Mouse (Mus musculus): ENCODE results near the gene Klhl35. TPM values are rescaled to one million over a fixed set of nuclear protein-coding genes. Genes with fewer than 3 reads are reported as not detected.

The Klhl35 gene
- polyA plus RNA-seq (2014; fragmentation: Nextera tagmentation; extraction: Ambion mirVana) = 0.77 and 1.0 TPM in 2 replicates

- H3K27ac ChIP-seq (ENCODE audit: low read depth, low read length) = 0 out of 2 replicates have a peak within 1 kb of the TSS, but pooled peaks have one; percentile 16
- H3K27me3 ChIP-seq (ENCODE audit: control insufficient read depth, insufficient read depth, low read length) = no peaks in the 10 kb centered on the region
- H3K36me3 ChIP-seq (ENCODE audit: control insufficient read depth, insufficient read depth, low read length) = no peaks in the 10 kb centered on the region
- no peak within 1 kb of the TSS for H3K4me3 ChIP-seq (ENCODE audit: low read depth, low read length)
- H3K4me1 ChIP-seq (ENCODE audit: control insufficient read depth, insufficient read depth, low read length) = peaks cover 33% of the 10 kb centered on the region
- no peaks in the 10 kb centered on the region for H3K9me3 ChIP-seq (replicated peaks; ENCODE audit: control insufficient read depth, low read length)
- WGBS (ENCODE audit: insufficient replicate concordance) = 25% methylated on average over 8 of the region's 8 CpGs
- ATAC-seq (replicated peaks; ENCODE audit: insufficient number of reproducible peaks, low FRiP score, low TSS enrichment) = no peak
- H3K4me2 ChIP-seq = peak within 1 kb of the TSS; percentile 42
- H3K9ac ChIP-seq (ENCODE audit: low read depth, low read length) = no peak within 1 kb of the TSS
Observed at GRCm38 (mm10) chr7:99465811-99466210, at the start of gene Klhl35. TSS of gene Klhl35 (plus strand) at chr7:99466004.

GRCm38 (mm10) chr7:99419311-99419710 is 46.5 kb upstream of the Klhl35 start:
- ATAC-seq (replicated peaks; ENCODE audit: insufficient number of reproducible peaks, low FRiP score, low TSS enrichment) = no peak
- Histone ChIP-seq H3K27me3 (ENCODE audit: control insufficient read depth, insufficient read depth, low read length) (no peaks in the 10 kb centered on the region), H3K4me3 (ENCODE audit: low read depth, low read length) (no peak overlapping the region), H3K4me2 (no peak overlapping the region), H3K9ac (ENCODE audit: low read depth, low read length) (no peak overlapping the region), H3K27ac (ENCODE audit: low read depth, low read length) (no peak overlapping the region), H3K9me3 (replicated peaks; ENCODE audit: control insufficient read depth, low read length) (no peaks in the 10 kb centered on the region), H3K36me3 (ENCODE audit: control insufficient read depth, insufficient read depth, low read length) (no peaks in the 10 kb centered on the region), H3K4me1 (ENCODE audit: control insufficient read depth, insufficient read depth, low read length) (peaks cover 4% of the 10 kb centered on the region; the same call in 1 of the 2 replicates)
- 74% methylated on average over 3 of the region's 3 CpGs for WGBS (ENCODE audit: insufficient replicate concordance)

- H3K9ac ChIP-seq (ENCODE audit: low read depth, low read length) = no peak overlapping the region
- no peaks in the 10 kb centered on the region for H3K36me3 ChIP-seq (ENCODE audit: control insufficient read depth, insufficient read depth, low read length)
- no peak overlapping the region for H3K27ac ChIP-seq (ENCODE audit: low read depth, low read length)
Observed at GRCm38 (mm10) chr7:99421006-99421405, 44.8 kb upstream of the Klhl35 start.

GRCm38 (mm10) chr7:99424538-99425155 is 41.2 kb upstream of the Klhl35 start:
- H3K9ac ChIP-seq (ENCODE audit: low read depth, low read length) = 0 out of 2 replicates have a peak overlapping the region, but pooled peaks have one; percentile 22
- no peaks in the 10 kb centered on the region for H3K27me3 ChIP-seq (ENCODE audit: control insufficient read depth, insufficient read depth, low read length)
- peaks cover 16% of the 10 kb centered on the region for H3K4me1 ChIP-seq (ENCODE audit: control insufficient read depth, insufficient read depth, low read length)
- H3K4me3 ChIP-seq (ENCODE audit: low read depth, low read length) = no peak overlapping the region
- H3K4me2 ChIP-seq = no peak overlapping the region
- no peaks in the 10 kb centered on the region for H3K9me3 ChIP-seq (replicated peaks; ENCODE audit: control insufficient read depth, low read length)
- no peaks in the 10 kb centered on the region for H3K36me3 ChIP-seq (ENCODE audit: control insufficient read depth, insufficient read depth, low read length)
- WGBS (ENCODE audit: insufficient replicate concordance) = 24% methylated on average over 7 of the region's 8 CpGs
- H3K27ac ChIP-seq (ENCODE audit: low read depth, low read length) = peak overlapping the region; percentile 46; the same call in 1 of the 2 replicates
- no peak for ATAC-seq (replicated peaks; ENCODE audit: insufficient number of reproducible peaks, low FRiP score, low TSS enrichment)

More at GRCm38 (mm10) chr7:99421006-99421405, 44.8 kb upstream of the Klhl35 start:
- Histone ChIP-seq H3K4me2 (no peak overlapping the region), H3K27me3 (ENCODE audit: control insufficient read depth, insufficient read depth, low read length) (no peaks in the 10 kb centered on the region), H3K4me3 (ENCODE audit: low read depth, low read length) (no peak overlapping the region), H3K9me3 (replicated peaks; ENCODE audit: control insufficient read depth, low read length) (no peaks in the 10 kb centered on the region), H3K4me1 (ENCODE audit: control insufficient read depth, insufficient read depth, low read length) (peaks cover 12% of the 10 kb centered on the region)
- no peak for ATAC-seq (replicated peaks; ENCODE audit: insufficient number of reproducible peaks, low FRiP score, low TSS enrichment)
- 78% methylated on average over 6 of the region's 6 CpGs for WGBS (ENCODE audit: insufficient replicate concordance)

- peaks cover 19% of the 10 kb centered on the region for H3K4me1 ChIP-seq (ENCODE audit: control insufficient read depth, insufficient read depth, low read length)
- H3K36me3 ChIP-seq (ENCODE audit: control insufficient read depth, insufficient read depth, low read length) = no peaks in the 10 kb centered on the region
- no peak overlapping the region for H3K27ac ChIP-seq (ENCODE audit: low read depth, low read length)
- no peak overlapping the region for H3K4me2 ChIP-seq
- no peaks in the 10 kb centered on the region for H3K9me3 ChIP-seq (replicated peaks; ENCODE audit: control insufficient read depth, low read length)
- H3K27me3 ChIP-seq (ENCODE audit: control insufficient read depth, insufficient read depth, low read length) = no peaks in the 10 kb centered on the region
- H3K9ac ChIP-seq (ENCODE audit: low read depth, low read length) = no peak overlapping the region
- no peak for ATAC-seq (replicated peaks; ENCODE audit: insufficient number of reproducible peaks, low FRiP score, low TSS enrichment)
- H3K4me3 ChIP-seq (ENCODE audit: low read depth, low read length) = no peak overlapping the region
- 81% methylated on average over 4 of the region's 4 CpGs for WGBS (ENCODE audit: insufficient replicate concordance)
Observed at GRCm38 (mm10) chr7:99425706-99426105, 40.1 kb upstream of the Klhl35 start.

- Histone ChIP-seq H3K4me2 (no peak overlapping the region), H3K9ac (ENCODE audit: low read depth, low read length) (no peak overlapping the region), H3K27me3 (ENCODE audit: control insufficient read depth, insufficient read depth, low read length) (no peaks in the 10 kb centered on the region), H3K4me3 (ENCODE audit: low read depth, low read length) (no peak overlapping the region), H3K9me3 (replicated peaks; ENCODE audit: control insufficient read depth, low read length) (no peaks in the 10 kb centered on the region), H3K4me1 (ENCODE audit: control insufficient read depth, insufficient read depth, low read length) (peaks cover 19% of the 10 kb centered on the region), H3K36me3 (ENCODE audit: control insufficient read depth, insufficient read depth, low read length) (no peaks in the 10 kb centered on the region), H3K27ac (ENCODE audit: low read depth, low read length) (no peak overlapping the region)
- no peak for ATAC-seq (replicated peaks; ENCODE audit: insufficient number of reproducible peaks, low FRiP score, low TSS enrichment)
- 77% methylated on average over 10 of the region's 10 CpGs for WGBS (ENCODE audit: insufficient replicate concordance)
Observed at GRCm38 (mm10) chr7:99427031-99427430, 38.8 kb upstream of the Klhl35 start.

GRCm38 (mm10) chr7:99427987-99428386 is 37.8 kb upstream of the Klhl35 start:
- Histone ChIP-seq H3K36me3 (ENCODE audit: control insufficient read depth, insufficient read depth, low read length) (no peaks in the 10 kb centered on the region), H3K4me2 (no peak overlapping the region), H3K9me3 (replicated peaks; ENCODE audit: control insufficient read depth, low read length) (no peaks in the 10 kb centered on the region), H3K27ac (ENCODE audit: low read depth, low read length) (no peak overlapping the region), H3K27me3 (ENCODE audit: control insufficient read depth, insufficient read depth, low read length) (no peaks in the 10 kb centered on the region), H3K4me1 (ENCODE audit: control insufficient read depth, insufficient read depth, low read length) (peaks cover 28% of the 10 kb centered on the region), H3K4me3 (ENCODE audit: low read depth, low read length) (no peak overlapping the region), H3K9ac (ENCODE audit: low read depth, low read length) (no peak overlapping the region)
- WGBS (ENCODE audit: insufficient replicate concordance) = 86% methylated on average over 3 of the region's 3 CpGs
- no peak for ATAC-seq (replicated peaks; ENCODE audit: insufficient number of reproducible peaks, low FRiP score, low TSS enrichment)

- no peak for ATAC-seq (replicated peaks; ENCODE audit: insufficient number of reproducible peaks, low FRiP score, low TSS enrichment)
- Histone ChIP-seq H3K27ac (ENCODE audit: low read depth, low read length) (no peak overlapping the region), H3K4me3 (ENCODE audit: low read depth, low read length) (no peak overlapping the region), H3K9ac (ENCODE audit: low read depth, low read length) (no peak overlapping the region), H3K9me3 (replicated peaks; ENCODE audit: control insufficient read depth, low read length) (no peaks in the 10 kb centered on the region), H3K4me1 (ENCODE audit: control insufficient read depth, insufficient read depth, low read length) (peaks cover 35% of the 10 kb centered on the region), H3K36me3 (ENCODE audit: control insufficient read depth, insufficient read depth, low read length) (no peaks in the 10 kb centered on the region), H3K27me3 (ENCODE audit: control insufficient read depth, insufficient read depth, low read length) (no peaks in the 10 kb centered on the region), H3K4me2 (no peak overlapping the region)
- WGBS (ENCODE audit: insufficient replicate concordance) = 67% methylated on average over 5 of the region's 5 CpGs
Observed at GRCm38 (mm10) chr7:99428836-99429235, 37.0 kb upstream of the Klhl35 start.

- ATAC-seq (replicated peaks; ENCODE audit: insufficient number of reproducible peaks, low FRiP score, low TSS enrichment) = no peak
- Histone ChIP-seq H3K27ac (ENCODE audit: low read depth, low read length) (no peak overlapping the region), H3K4me1 (ENCODE audit: control insufficient read depth, insufficient read depth, low read length) (peaks cover 37% of the 10 kb centered on the region), H3K9me3 (replicated peaks; ENCODE audit: control insufficient read depth, low read length) (no peaks in the 10 kb centered on the region), H3K4me3 (ENCODE audit: low read depth, low read length) (no peak overlapping the region), H3K27me3 (ENCODE audit: control insufficient read depth, insufficient read depth, low read length) (no peaks in the 10 kb centered on the region), H3K4me2 (no peak overlapping the region), H3K9ac (ENCODE audit: low read depth, low read length) (no peak overlapping the region), H3K36me3 (ENCODE audit: control insufficient read depth, insufficient read depth, low read length) (no peaks in the 10 kb centered on the region)
- 60% methylated on average over 6 of the region's 6 CpGs for WGBS (ENCODE audit: insufficient replicate concordance)
Observed at GRCm38 (mm10) chr7:99429786-99430185, 36.0 kb upstream of the Klhl35 start.

Data from heart, embryonic 11.5 days (tissue).